Mouse (Mus musculus): Measurements from ENCODE around the gene Golga7b. TPM values are rescaled to one million over a fixed set of nuclear protein-coding genes. Genes with fewer than 3 reads are reported as not detected.

The Golga7b gene
- polyA plus RNA-seq, 1 experiment from 2014 or later: 0.73 TPM

DNA sequence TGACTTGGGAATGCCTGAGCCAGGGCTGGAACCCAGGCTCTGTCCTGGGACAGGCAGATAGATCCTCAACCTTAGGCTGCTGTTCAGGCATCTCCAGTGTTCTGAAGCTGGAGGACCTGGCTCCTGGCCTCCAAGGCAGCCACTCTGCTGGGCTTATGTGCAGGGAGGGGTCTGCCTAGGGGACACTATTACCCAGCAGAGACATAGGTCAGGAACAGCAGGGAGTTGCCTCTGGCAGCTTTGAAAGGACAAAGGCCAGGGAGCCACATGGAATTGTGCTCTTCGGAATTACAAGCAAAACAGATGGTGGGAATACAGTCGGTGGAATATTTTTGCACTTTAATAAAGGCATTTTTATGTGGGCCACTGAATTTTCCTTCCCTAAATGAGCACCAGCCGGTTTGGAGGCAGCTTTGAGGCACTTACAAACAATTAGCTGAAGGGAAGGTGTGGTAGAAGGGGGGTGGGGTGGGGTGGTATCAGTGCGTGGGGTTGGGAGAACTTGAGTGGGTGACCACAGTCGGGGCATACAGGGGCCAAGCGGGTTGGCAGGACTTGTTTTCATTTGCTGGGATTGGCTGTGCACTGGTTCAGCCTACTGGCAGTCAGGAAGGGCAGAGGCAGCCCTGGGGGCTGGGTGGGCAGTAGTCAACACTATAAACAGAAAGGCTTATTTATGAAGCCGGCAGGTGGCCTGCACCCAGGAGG, 43.7 kb downstream of the Golga7b start:
- 18% methylated on average over 7 of the region's 7 CpGs for WGBS
- no peak for ATAC-seq (replicated peaks; ENCODE audit: insufficient number of reproducible peaks, low FRiP score, low TSS enrichment, low read depth)

DNA sequence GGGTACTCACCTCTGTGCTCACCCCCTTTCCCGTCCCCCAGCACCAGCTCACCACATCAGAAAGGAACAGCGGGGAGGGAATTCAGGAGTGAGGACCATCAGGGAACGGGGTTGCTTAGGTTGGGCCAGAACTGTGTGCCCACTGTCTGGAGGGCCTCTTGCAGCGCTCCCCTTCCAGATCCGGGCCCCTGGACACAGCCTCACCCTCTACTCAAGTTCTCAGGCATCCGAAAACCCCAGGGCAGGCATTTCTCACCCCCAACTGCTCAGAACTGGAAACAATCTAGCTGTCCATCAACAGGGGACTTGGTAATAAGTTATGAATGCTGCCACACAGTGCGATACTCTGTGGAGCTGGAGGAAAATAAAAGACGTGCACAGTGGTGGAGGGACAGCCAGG, 44.7 kb downstream of the Golga7b start:
- Histone ChIP-seq H3K4me1 (ENCODE audit: control insufficient read depth, insufficient read depth, low read length) (0 out of 2 replicates have a peak, but pooled peaks cover 4% of the 10 kb centered on the region), H3K27ac (replicated peaks; ENCODE audit: low read depth, low read length) (no peak overlapping the region), H3K9ac (replicated peaks; ENCODE audit: low read length) (no peak overlapping the region), H3K9me3 (replicated peaks; ENCODE audit: control insufficient read depth, low read length) (no peaks in the 10 kb centered on the region), H3K27me3 (ENCODE audit: control insufficient read depth, insufficient read depth, low read length) (no peaks in the 10 kb centered on the region), H3K4me3 (ENCODE audit: low read depth, low read length) (no peak overlapping the region), H3K4me2 (ENCODE audit: low read depth, low read length) (no peak overlapping the region), H3K36me3 (replicated peaks; ENCODE audit: control insufficient read depth, insufficient read depth, low read depth, low read length) (no peaks in the 10 kb centered on the region)
- 25% methylated on average over 8 of the region's 8 CpGs for WGBS
- ATAC-seq (replicated peaks; ENCODE audit: insufficient number of reproducible peaks, low FRiP score, low TSS enrichment, low read depth): 0 out of 2 replicates have a peak, but pooled peaks have one; percentile 49
- DNase-seq (ENCODE audit: low spot score): peak; percentile 50

More for the DNA sequence above, 43.7 kb downstream of the Golga7b start:
- no peaks in the 10 kb centered on the region for H3K36me3 ChIP-seq (replicated peaks; ENCODE audit: control insufficient read depth, insufficient read depth, low read depth, low read length)
- no peaks in the 10 kb centered on the region for H3K27me3 ChIP-seq (ENCODE audit: control insufficient read depth, insufficient read depth, low read length)
- no peak overlapping the region for H3K4me2 ChIP-seq (ENCODE audit: low read depth, low read length)
- no peak for DNase-seq (ENCODE audit: low spot score)
- no peaks in the 10 kb centered on the region for H3K9me3 ChIP-seq (replicated peaks; ENCODE audit: control insufficient read depth, low read length)
- 0 out of 2 replicates have a peak, but pooled peaks cover 4% of the 10 kb centered on the region for H3K4me1 ChIP-seq (ENCODE audit: control insufficient read depth, insufficient read depth, low read length)
- H3K9ac ChIP-seq (replicated peaks; ENCODE audit: low read length): no peak overlapping the region
- no peak overlapping the region for H3K27ac ChIP-seq (replicated peaks; ENCODE audit: low read depth, low read length)
- H3K4me3 ChIP-seq (ENCODE audit: low read depth, low read length): no peak overlapping the region

DNA sequence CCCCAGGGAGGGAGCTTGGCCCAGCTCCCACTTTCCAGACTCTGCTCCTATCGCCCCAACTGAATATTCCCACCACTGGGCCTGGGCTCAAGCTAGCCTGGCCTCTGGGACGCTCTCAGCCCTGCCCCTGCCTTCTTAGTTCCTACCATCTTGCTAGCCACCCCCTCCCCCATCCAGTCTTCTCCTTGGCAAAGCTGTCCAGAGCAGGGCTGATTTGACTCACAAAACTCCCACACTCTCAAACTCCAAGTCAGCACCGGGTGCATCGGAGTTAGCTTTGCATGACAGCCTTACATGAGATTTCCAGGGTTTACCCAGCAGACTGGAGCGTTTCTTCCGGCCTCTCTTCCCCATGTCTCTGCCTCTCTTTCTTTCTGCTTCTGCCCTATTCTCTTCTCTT, 45.8 kb downstream of the Golga7b start:
- 75% methylated on average over 6 of the region's 6 CpGs for WGBS
- Histone ChIP-seq H3K4me3 (ENCODE audit: low read depth, low read length) (no peak overlapping the region), H3K27ac (replicated peaks; ENCODE audit: low read depth, low read length) (no peak overlapping the region), H3K36me3 (replicated peaks; ENCODE audit: control insufficient read depth, insufficient read depth, low read depth, low read length) (no peaks in the 10 kb centered on the region), H3K4me1 (ENCODE audit: control insufficient read depth, insufficient read depth, low read length) (0 out of 2 replicates have a peak, but pooled peaks cover 4% of the 10 kb centered on the region), H3K9me3 (replicated peaks; ENCODE audit: control insufficient read depth, low read length) (no peaks in the 10 kb centered on the region), H3K9ac (replicated peaks; ENCODE audit: low read length) (no peak overlapping the region), H3K4me2 (ENCODE audit: low read depth, low read length) (no peak overlapping the region), H3K27me3 (ENCODE audit: control insufficient read depth, insufficient read depth, low read length) (no peaks in the 10 kb centered on the region)
- ATAC-seq (replicated peaks; ENCODE audit: insufficient number of reproducible peaks, low FRiP score, low TSS enrichment, low read depth): no peak
- no peak for DNase-seq (ENCODE audit: low spot score)

DNA sequence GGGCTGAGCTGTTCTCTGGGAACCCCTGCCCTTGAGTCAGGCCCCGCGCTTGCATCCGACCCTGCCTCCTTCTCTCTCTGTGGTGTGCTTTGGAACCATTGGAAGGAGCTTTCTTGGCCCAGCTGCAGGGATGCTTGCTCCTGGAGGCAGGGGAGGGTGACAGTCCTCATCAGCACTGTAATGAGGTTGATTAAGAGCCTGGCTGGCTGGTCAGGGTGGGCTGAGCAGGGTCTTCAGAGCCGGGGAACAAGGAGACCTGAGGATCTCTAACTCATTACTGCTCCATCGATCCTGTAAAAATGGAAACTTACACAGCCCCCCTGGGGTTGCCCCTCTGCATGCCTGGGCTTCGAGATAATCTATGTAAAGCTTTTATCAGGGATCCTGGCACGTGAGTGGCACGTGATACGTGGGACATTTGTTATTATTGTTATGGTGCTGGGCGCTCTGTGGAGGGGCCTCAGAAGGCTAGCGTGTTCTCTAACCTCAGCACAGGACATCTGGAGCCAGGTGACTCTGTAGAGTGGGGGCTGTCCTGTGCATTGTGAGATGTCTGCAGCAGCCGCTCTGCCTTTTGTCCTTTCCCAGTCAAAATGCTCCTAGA, 55.9 kb downstream of the Golga7b start:
- H3K4me1 ChIP-seq (ENCODE audit: control insufficient read depth, insufficient read depth, low read length): peaks cover 3% of the 10 kb centered on the region

DNA sequence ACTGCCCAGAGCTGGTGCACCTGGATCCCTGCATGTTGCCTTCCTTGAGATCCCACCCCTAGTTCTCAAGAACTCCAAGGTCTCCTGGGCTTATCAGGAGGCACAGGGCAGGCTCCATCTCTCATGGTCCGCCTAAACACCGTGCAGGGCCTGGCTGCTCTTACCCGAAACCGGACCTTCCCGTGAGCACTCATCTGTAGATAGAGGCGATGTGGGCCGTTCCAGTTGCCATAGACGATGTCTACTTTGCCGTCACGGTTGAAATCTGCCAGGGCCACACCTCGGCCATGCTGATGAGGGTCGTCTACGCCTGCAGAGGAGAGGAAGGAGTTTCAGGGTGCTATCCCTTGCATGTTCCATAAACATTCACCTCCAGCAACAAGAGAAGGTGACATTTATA, 57.1 kb downstream of the Golga7b start:
- ATAC-seq (replicated peaks; ENCODE audit: insufficient number of reproducible peaks, low FRiP score, low TSS enrichment, low read depth): no peak
- Histone ChIP-seq H3K27ac (replicated peaks; ENCODE audit: low read depth, low read length) (no peak overlapping the region), H3K4me3 (ENCODE audit: low read depth, low read length) (no peak overlapping the region), H3K36me3 (replicated peaks; ENCODE audit: control insufficient read depth, insufficient read depth, low read depth, low read length) (no peaks in the 10 kb centered on the region), H3K9me3 (replicated peaks; ENCODE audit: control insufficient read depth, low read length) (no peaks in the 10 kb centered on the region), H3K4me1 (ENCODE audit: control insufficient read depth, insufficient read depth, low read length) (peaks cover 3% of the 10 kb centered on the region), H3K27me3 (ENCODE audit: control insufficient read depth, insufficient read depth, low read length) (no peaks in the 10 kb centered on the region), H3K9ac (replicated peaks; ENCODE audit: low read length) (no peak overlapping the region), H3K4me2 (ENCODE audit: low read depth, low read length) (no peak overlapping the region)
- 88% methylated on average over 13 of the region's 13 CpGs for WGBS
- DNase-seq (ENCODE audit: low spot score): no peak

More for the DNA sequence above, 55.9 kb downstream of the Golga7b start:
- no peak for ATAC-seq (replicated peaks; ENCODE audit: insufficient number of reproducible peaks, low FRiP score, low TSS enrichment, low read depth)
- no peak overlapping the region for H3K27ac ChIP-seq (replicated peaks; ENCODE audit: low read depth, low read length)
- H3K9me3 ChIP-seq (replicated peaks; ENCODE audit: control insufficient read depth, low read length): no peaks in the 10 kb centered on the region
- H3K27me3 ChIP-seq (ENCODE audit: control insufficient read depth, insufficient read depth, low read length): no peaks in the 10 kb centered on the region
- no peak overlapping the region for H3K4me3 ChIP-seq (ENCODE audit: low read depth, low read length)
- 69% methylated on average over 12 of the region's 12 CpGs for WGBS
- DNase-seq (ENCODE audit: low spot score): no peak
- no peaks in the 10 kb centered on the region for H3K36me3 ChIP-seq (replicated peaks; ENCODE audit: control insufficient read depth, insufficient read depth, low read depth, low read length)
- no peak overlapping the region for H3K9ac ChIP-seq (replicated peaks; ENCODE audit: low read length)
- H3K4me2 ChIP-seq (ENCODE audit: low read depth, low read length): no peak overlapping the region

DNA sequence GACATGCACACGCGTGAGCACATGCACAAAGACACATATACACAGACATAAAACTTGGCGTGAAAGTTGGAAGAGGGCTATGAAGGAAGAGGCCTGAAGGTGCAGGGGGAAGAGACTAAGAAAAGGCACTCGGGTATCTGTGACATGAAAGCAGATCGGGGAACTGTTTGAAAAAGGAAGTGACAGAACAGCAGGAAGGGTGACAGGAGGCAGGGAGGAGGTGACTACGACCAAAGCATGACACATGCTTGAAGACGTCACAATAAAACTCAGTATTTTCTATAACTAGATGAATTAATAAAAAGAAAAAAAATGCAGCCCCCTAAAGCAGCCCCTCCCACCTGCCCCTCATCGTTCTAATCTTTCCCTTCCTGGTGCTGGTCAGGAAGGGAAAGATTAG, 58.4 kb downstream of the Golga7b start:
- H3K9ac ChIP-seq (replicated peaks; ENCODE audit: low read length): no peak overlapping the region
- no peak overlapping the region for H3K4me2 ChIP-seq (ENCODE audit: low read depth, low read length)
- no peak for DNase-seq (ENCODE audit: low spot score)
- no peaks in the 10 kb centered on the region for H3K27me3 ChIP-seq (ENCODE audit: control insufficient read depth, insufficient read depth, low read length)
- H3K4me1 ChIP-seq (ENCODE audit: control insufficient read depth, insufficient read depth, low read length): peaks cover 3% of the 10 kb centered on the region
- no peak overlapping the region for H3K4me3 ChIP-seq (ENCODE audit: low read depth, low read length)
- WGBS: 68% methylated on average over 8 of the region's 8 CpGs
- H3K36me3 ChIP-seq (replicated peaks; ENCODE audit: control insufficient read depth, insufficient read depth, low read depth, low read length): no peaks in the 10 kb centered on the region
- ATAC-seq (replicated peaks; ENCODE audit: insufficient number of reproducible peaks, low FRiP score, low TSS enrichment, low read depth): no peak
- no peaks in the 10 kb centered on the region for H3K9me3 ChIP-seq (replicated peaks; ENCODE audit: control insufficient read depth, low read length)
- H3K27ac ChIP-seq (replicated peaks; ENCODE audit: low read depth, low read length): no peak overlapping the region

DNA sequence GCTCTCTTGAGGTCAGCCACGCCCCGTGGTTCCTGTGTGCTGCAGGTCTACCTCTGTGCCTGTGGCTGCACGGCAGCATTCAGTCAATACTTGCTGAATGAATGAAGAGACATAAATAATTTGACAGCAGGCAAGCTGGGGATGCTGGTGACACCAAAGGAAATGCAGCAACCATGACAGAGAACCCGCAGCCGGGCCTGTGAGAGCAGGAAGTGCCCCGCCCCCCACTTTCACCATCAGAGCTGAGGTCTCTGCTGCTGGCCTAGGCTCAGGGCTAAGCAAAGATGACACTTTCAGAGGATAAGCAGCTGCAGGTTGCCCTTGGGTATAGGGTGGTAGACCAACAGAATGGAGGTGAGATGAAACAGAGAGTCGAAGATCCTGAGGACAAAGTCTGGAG, 58.8 kb downstream of the Golga7b start:
- no peaks in the 10 kb centered on the region for H3K36me3 ChIP-seq (replicated peaks; ENCODE audit: control insufficient read depth, insufficient read depth, low read depth, low read length)
- ATAC-seq (replicated peaks; ENCODE audit: insufficient number of reproducible peaks, low FRiP score, low TSS enrichment, low read depth): no peak
- no peak overlapping the region for H3K27ac ChIP-seq (replicated peaks; ENCODE audit: low read depth, low read length)
- peaks cover 3% of the 10 kb centered on the region for H3K4me1 ChIP-seq (ENCODE audit: control insufficient read depth, insufficient read depth, low read length)
- no peaks in the 10 kb centered on the region for H3K27me3 ChIP-seq (ENCODE audit: control insufficient read depth, insufficient read depth, low read length)
- H3K4me2 ChIP-seq (ENCODE audit: low read depth, low read length): no peak overlapping the region
- H3K9me3 ChIP-seq (replicated peaks; ENCODE audit: control insufficient read depth, low read length): no peaks in the 10 kb centered on the region
- no peak overlapping the region for H3K4me3 ChIP-seq (ENCODE audit: low read depth, low read length)
- WGBS: 51% methylated on average over 7 of the region's 7 CpGs
- no peak overlapping the region for H3K9ac ChIP-seq (replicated peaks; ENCODE audit: low read length)
- DNase-seq (ENCODE audit: low spot score): no peak

DNA sequence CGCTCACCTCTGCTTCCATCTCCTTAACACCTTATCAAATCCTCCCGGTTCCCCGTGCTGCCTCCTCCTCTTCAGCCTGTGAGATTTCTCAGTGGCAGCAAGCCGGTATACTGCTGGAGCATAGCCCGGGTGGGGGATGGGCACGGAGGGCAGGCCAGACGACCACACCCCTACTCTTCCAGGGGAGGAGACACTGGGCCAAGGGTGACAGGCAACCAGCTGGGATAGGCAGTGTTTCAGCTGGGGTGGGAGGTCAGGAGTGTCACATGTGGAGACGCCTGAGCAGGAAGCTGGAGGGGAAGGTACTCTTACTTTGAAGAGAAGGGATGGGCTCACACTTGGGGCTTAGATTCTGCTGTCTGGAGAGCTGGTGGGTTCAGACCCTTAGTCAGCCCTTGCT, 59.6 kb downstream of the Golga7b start:
- ATAC-seq (replicated peaks; ENCODE audit: insufficient number of reproducible peaks, low FRiP score, low TSS enrichment, low read depth): no peak
- H3K9me3 ChIP-seq (replicated peaks; ENCODE audit: control insufficient read depth, low read length): no peaks in the 10 kb centered on the region
- H3K9ac ChIP-seq (replicated peaks; ENCODE audit: low read length): no peak overlapping the region
- H3K4me2 ChIP-seq (ENCODE audit: low read depth, low read length): no peak overlapping the region
- H3K4me1 ChIP-seq (ENCODE audit: control insufficient read depth, insufficient read depth, low read length): peaks cover 3% of the 10 kb centered on the region
- H3K36me3 ChIP-seq (replicated peaks; ENCODE audit: control insufficient read depth, insufficient read depth, low read depth, low read length): no peaks in the 10 kb centered on the region
- H3K27ac ChIP-seq (replicated peaks; ENCODE audit: low read depth, low read length): no peak overlapping the region
- no peak for DNase-seq (ENCODE audit: low spot score)
- no peak overlapping the region for H3K4me3 ChIP-seq (ENCODE audit: low read depth, low read length)
- 15% methylated on average over 8 of the region's 8 CpGs for WGBS
- H3K27me3 ChIP-seq (ENCODE audit: control insufficient read depth, insufficient read depth, low read length): no peaks in the 10 kb centered on the region
